Mouse (Mus musculus): ENCODE results near the gene Ncapg2. TPM values are rescaled to one million over a fixed set of nuclear protein-coding genes. Genes with fewer than 3 reads are reported as not detected.

Gene Ncapg2
- polyA plus RNA-seq (2017; shearing (Covaris generic)) = 14.3 TPM

DNA sequence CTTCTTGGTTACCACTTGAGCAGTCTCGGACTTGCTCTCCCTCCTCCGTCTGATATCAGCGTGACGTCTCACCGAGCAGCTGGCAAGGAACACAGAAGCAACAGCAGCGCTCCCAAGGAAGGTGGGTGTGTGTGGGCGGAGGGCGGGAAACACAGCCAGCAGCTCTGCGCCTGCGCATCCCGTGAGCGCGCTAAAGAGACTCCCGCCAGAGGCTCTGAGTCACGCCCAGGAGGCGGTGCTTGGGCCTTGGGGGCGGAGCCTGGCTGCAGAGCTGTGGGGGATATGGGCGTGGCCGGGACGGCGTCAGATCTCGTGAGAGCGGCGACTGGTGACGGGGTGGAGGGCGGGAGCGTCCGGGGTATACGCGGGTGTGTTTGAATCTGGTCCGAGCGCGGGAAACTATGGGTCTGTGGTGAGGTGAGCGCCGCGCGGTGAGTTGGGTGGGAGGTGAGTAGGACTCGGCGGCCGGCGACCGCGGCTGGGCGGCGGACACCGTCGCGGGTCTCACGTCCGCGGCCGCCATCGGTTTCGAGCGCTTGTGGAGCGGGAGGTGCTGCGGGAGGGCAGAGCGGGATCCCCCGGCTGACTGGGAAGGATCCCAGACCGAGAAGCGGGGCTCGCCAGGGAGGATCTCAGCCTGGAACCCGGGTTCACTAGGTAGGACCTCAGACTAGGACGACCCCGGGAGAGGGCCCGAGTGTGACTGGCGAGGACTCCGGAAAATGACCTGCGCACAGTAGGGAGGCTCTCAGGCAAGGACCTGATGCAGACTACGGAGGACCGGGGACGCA lies at the start of gene Ncapg2:
Gene Ncapg2, plus strand, starts transcription at position 358 of the 791 bp plus-strand sequence.

DNA sequence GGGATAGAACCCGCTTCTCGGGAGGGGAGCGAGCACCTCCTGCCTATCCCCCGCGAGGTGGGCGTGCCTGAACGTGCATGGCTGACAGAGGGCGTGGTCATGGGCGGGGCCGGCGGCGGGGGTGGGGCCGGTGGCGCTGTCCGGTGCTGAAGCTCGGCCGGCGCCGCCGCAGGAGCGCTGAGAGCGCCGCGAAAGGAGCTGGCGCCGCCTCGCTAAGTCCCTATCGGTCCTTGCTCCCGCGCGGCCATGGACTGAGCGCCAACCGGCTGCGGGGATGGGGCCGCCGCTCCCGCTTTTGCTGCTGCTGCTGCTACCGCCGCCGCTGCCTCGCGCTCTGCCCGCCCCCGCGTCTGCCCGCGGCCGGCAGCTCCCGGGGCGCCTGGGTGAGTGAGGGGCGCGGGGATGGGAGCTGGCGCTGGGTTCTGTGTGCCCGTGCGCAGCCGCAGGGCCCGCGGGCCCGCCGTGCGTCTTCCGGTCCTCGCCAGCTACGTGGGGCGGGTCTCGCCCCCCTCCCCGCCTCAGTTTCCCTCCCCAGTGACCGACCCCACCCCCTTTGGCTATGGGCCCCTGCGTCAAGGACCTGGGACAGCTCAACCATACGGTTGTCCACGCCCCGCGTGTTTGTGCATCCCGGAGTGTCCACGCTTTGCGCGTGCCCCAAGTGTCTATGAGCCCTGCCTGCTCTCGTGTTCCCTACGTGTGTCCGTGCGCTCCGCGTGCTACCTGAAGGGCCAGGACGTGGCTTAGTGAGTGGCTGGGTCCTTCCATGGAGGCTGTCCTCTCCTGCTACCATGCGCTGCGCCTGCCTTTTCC lies 80.6 kb downstream of the Ncapg2 start, which contains the start of gene Ptprn2:
Gene Ptprn2, plus strand, starts transcription at position 130 of the 813 bp plus-strand sequence.

Other genes starting within 250 kb of the Ncapg2 start
- 1.8 TPM for gene Wdr60, start 142.4 kb upstream of the Ncapg2 start, polyA plus RNA-seq (2017; shearing (Covaris generic))
- gene Gm11027, start 130.0 kb upstream of the Ncapg2 start, polyA plus RNA-seq (2017; shearing (Covaris generic)) = not detected
- 39.8 TPM for gene Esyt2, start 124.2 kb upstream of the Ncapg2 start, polyA plus RNA-seq (2017; shearing (Covaris generic))
- not detected for gene Ptprn2, start 80.3 kb downstream of the Ncapg2 start, polyA plus RNA-seq (2017; shearing (Covaris generic))